Mouse (Mus musculus) frontal cortex, adult (tissue): ENCODE measurements around the gene Olfr1383.
A peak's percentile ranks its signal among the peaks of the same experiment; 100 is the strongest.
"Not testable (repeated sequence)": the region's sequence is repeated elsewhere in the genome, so short reads cannot be mapped to it uniquely, and the experiment has no call there.

Source experiments
- ATAC-seq: cut with Nextera tagmentation; 2 replicates; pipeline ENCODE4 v1.9.2; 2017; ENCODE audit warnings: mild to moderate bottlenecking, moderate library complexity, mixed read lengths; ENCODE audit not compliant: low TSS enrichment

Gene Olfr1383

GRCm38 (mm10) chr11:49519348-49519747 is at the start of gene Olfr1383:
TSS of gene Olfr1383 (plus strand) at chr11:49519648.
- ATAC-seq, result no peak

- no peak for ATAC-seq
These were observed 33.5 kb upstream of the Olfr1383 start for GRCm38 (mm10) chr11:49485973-49486372.

GRCm38 (mm10) chr11:49488770-49489169 is 30.7 kb upstream of the Olfr1383 start, which contains the start of gene Olfr1385:
TSS of gene Olfr1385 (plus strand) at chr11:49489070.
- not testable (repeated sequence) for ATAC-seq

GRCm38 (mm10) chr11:49518086-49518485 is 1.4 kb upstream of the Olfr1383 start:
- peak; percentile 78 for ATAC-seq

- ATAC-seq, result no peak
These were observed 8.5 kb downstream of the Olfr1383 start, which contains the start of gene Olfr1382 for GRCm38 (mm10) chr11:49527947-49528346. TSS of gene Olfr1382 (plus strand) at chr11:49528247.

- no peak for ATAC-seq
These were observed 13.3 kb downstream of the Olfr1383 start for GRCm38 (mm10) chr11:49532761-49533160.

GRCm38 (mm10) chr11:49536631-49537030 is 17.2 kb downstream of the Olfr1383 start:
- peak; percentile 99 for ATAC-seq

GRCm38 (mm10) chr11:49543149-49543548 is 23.7 kb downstream of the Olfr1383 start, which contains the start of gene Olfr1381:
TSS of gene Olfr1381 (plus strand) at chr11:49543449.
- ATAC-seq, result not testable (repeated sequence)

- ATAC-seq, result peak; percentile 73; the same call in 1 of the 2 replicates
These were observed 34.6 kb downstream of the Olfr1383 start for GRCm38 (mm10) chr11:49554033-49554432.

- ATAC-seq, result not testable (repeated sequence)
These were observed 37.1 kb downstream of the Olfr1383 start, which contains the start of gene Olfr1380 for GRCm38 (mm10) chr11:49556578-49556977. TSS of gene Olfr1380 (plus strand) at chr11:49556878.

- peak; percentile 52; the same call in 1 of the 2 replicates for ATAC-seq
These were observed 55.6 kb downstream of the Olfr1383 start for GRCm38 (mm10) chr11:49575054-49575453.
